Mouse (Mus musculus): ENCODE measurements around the gene Ldlrad1. TPM values are rescaled to one million over a fixed set of nuclear protein-coding genes. Genes with fewer than 3 reads are reported as not detected.

Ldlrad1 gene
- not detected for total RNA-seq (2021)
- long read RNA-seq, experiment 1, result 0 reads
- long read RNA-seq, experiment 2, result 0 reads

DNA sequence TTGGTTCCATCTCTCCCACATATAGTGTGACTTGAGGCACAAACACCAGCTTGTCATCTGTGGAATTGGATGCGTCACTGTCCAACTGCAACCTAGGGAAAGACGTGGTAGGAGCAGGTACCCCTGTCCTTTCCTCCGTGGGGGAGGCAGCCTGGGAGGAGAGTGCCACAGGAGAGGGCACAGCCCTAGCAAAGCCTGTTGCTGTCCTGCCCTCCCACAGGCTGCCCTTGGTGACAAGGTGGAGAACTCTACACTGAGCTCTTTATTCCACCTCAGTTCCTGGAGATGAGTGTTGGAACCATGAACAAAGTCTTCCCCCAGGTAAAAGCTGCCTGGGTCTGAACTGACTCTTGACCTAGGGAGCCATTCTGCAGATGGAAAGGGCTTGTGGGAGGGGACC is at the start of gene Ldlrad1:
Gene Ldlrad1 (plus strand): TSS at position 301 of the 400 bp plus-strand sequence.
- no peak for DNase-seq

GRCm38 (mm10) chr4:107160181-107160580 is 48.8 kb upstream of the Ldlrad1 start:
- no peak for DNase-seq

DNA sequence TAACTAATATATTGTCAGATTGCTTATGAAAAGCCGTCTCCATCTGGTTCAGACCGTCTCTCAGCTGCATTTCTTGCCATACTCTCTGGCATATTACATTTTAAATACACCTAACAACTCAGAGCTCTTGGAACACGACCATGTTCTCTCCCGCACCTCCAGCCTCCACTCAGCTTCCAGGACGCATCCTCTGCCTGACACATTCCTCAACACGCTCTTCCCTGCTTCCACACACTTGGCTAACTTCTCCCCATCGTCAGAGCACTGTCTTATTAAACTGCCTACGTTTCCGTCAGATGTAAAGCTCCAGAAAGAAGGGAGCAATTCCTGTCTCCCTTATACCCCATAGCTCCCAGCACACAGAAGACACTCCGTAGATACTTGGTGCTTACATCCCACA is 45.6 kb upstream of the Ldlrad1 start:
- no peak for DNase-seq

- peak; percentile 55 for DNase-seq
Measured at GRCm38 (mm10) chr4:107163756-107164587, 45.0 kb upstream of the Ldlrad1 start.

DNA sequence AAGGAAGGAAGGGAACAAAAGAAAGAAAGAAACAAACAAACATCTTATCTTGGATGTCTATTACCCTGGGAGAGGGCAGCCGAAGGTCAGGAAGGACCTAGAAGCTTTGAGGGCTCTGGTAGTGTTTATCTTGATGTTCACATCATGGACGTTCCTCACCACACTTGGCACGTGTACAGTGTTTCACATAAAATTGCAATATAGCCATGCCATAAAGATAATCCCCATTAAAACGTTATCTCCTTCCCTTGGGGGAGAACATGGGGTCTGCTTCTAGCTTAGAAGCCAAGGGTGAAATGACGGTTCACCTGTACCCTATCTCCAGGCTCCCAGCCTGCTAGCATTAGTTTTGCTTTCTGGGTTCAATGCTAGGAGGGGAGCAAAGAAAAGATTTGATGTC is 42.3 kb upstream of the Ldlrad1 start:
- DNase-seq, result no peak

DNA sequence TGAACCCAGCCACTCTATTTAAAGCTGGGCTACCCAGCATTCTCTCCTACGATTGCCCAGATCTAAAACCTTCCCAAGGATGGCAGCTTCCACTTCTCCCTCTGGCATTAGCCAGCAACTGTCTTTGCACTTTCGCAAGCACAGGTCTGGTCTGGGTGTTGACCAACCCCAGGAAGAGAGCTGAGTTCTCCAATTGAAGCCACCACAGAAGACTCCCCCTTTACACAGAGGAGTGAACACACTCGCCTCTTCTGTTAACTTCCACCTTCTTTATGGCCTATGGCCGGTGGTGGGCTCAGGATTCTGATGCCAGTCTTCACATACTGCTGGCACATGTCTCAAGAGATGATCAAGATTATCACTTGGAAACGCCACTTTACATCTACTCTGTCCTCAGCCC is 41.2 kb upstream of the Ldlrad1 start:
- DNase-seq, result no peak

GRCm38 (mm10) chr4:107177506-107177905 is 31.5 kb upstream of the Ldlrad1 start:
- no peak for DNase-seq

GRCm38 (mm10) chr4:107178182-107178829 is 30.7 kb upstream of the Ldlrad1 start, which contains the start of gene Tmem59:
Gene Tmem59 (plus strand): TSS chr4:107178399.
- DNase-seq, result peak; percentile 98

GRCm38 (mm10) chr4:107178830-107179490 is 30.0 kb upstream of the Ldlrad1 start, which contains the start of gene Tceanc2:
Gene Tceanc2 (minus strand): TSS chr4:107179116.
- DNase-seq, result peak; percentile 53

DNA sequence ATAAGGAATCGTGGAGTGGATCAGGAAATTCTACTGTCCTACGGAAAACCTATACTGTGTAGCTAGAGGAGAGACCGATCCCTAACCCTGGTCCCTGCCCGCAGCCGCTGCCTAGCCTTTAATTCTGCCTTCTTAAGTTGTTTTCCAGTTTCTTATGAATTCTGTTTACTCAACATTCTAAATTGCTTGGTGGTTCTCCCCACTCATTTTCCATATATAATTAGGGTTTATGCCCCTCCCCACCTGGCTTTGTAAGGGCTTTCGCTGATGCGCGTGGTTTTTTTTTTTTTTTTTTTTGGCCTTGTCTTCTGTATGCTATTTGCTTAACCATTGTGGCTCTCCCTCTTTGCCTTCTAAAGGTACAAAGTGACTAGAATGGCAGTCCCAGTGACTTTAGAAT is 29.4 kb upstream of the Ldlrad1 start:
- DNase-seq, result no peak

- no peak for DNase-seq
Measured at GRCm38 (mm10) chr4:107180746-107181145, 28.2 kb upstream of the Ldlrad1 start.

GRCm38 (mm10) chr4:107181866-107182265 is 27.1 kb upstream of the Ldlrad1 start:
- no peak for DNase-seq

DNA sequence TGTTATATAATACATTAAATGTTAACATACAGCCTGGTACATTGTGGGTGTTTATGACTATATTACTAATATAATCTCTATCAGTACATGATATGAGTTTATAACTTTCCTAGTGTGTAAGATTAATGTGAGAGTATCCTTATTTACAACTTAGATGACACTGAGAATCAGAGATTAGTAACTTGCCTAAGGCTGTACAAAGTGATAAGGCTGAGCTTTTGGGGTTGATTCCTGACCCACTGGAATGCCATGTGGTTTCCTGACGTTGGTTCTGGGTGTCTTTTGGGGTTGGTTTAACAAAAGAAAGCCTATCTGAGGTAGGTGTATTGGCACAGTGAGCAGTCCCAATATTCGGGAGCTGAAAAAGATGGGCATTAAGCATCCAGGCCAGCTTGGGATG is 26.2 kb upstream of the Ldlrad1 start:
- DNase-seq, result no peak

GRCm38 (mm10) chr4:107183203-107183602 is 25.8 kb upstream of the Ldlrad1 start:
- no peak for DNase-seq

GRCm38 (mm10) chr4:107185703-107186102 is 23.3 kb upstream of the Ldlrad1 start:
- DNase-seq, result no peak

- DNase-seq, result no peak
Measured at GRCm38 (mm10) chr4:107193841-107194240, 15.1 kb upstream of the Ldlrad1 start.

DNA sequence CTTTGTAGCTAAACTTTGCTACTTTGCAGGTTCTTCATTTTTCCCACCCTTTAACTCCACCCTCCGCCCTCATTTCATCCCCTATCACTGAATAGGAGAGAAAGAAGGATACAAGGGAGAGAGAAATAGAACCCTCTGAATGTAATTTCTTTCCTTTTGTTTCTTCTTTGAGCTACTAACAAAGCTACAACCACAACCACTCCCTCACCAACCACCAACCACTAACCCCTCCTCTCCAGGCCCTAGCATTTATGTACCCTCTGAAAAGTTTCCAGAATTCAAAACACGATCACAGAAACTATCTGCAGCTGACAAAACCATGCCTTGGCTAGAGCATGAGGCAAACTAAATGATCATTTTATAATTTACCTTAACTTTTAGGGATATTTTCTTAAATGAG is 12.5 kb upstream of the Ldlrad1 start:
- no peak for DNase-seq

DNA sequence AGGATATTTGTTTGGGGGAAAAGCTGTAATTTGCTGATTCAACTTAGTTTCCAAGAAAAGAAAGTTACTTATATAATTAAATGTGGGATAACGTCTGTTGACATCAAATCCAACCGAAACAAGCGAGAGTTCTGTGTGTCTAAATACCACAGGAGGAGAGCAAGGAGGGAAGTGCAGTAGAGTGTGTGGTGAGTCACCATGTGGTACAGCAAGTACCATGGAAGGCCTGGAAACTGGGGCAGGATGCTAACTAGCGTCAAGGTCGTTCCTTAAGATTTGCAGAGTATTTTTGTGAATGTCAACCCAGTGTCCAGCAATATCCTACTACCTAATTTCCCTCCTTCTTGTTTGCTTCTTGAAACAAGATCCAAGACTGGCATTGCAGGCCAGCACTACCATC is 10.9 kb upstream of the Ldlrad1 start:
- no peak for DNase-seq

DNA sequence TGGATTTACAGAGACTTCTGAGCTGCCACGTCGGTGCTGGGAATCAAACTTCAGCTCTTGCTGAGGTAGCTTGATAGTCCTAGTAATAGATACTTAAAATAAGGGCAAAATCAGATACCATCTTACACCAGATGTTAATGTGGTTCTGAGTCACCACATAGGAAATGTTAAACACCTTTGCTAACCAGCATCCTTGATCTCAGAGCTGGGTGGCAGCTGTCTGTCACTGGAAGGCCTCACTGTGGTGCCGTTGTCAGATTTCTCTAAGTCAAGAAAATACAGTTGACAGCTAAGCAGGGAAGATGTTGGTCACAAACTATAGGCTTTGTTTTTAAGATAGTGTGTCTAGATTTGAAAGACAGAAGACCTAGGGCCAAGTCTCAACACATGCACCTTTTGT is 7.2 kb upstream of the Ldlrad1 start:
- DNase-seq, result no peak

GRCm38 (mm10) chr4:107203001-107203400 is 6.0 kb upstream of the Ldlrad1 start:
- no peak for DNase-seq

DNA sequence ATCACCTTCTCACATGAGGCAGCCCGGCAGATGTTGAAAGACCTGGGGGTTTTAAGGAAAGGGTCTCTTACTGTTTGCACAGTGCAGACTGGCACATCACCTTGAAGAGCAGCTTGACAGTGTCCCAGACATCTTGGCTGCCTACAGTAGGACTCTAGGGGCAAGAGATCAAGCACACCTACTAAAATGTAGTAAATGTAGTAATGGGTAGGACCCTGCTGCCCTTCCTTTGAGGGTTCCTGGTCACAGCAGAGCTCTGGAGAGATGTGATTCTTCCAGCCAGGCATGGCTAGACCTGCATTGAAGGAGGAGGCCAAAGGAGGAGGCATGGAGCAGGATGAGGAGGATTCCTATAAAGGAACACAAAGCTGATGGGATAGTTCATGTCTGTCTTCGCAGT is 2.0 kb upstream of the Ldlrad1 start:
- no peak for DNase-seq

GRCm38 (mm10) chr4:107210483-107211097 is 1.6 kb downstream of the Ldlrad1 start:
- DNase-seq, result no peak

- DNase-seq, result no peak
Measured at GRCm38 (mm10) chr4:107211465-107211864, 2.5 kb downstream of the Ldlrad1 start.

Measured in gastrocnemius, postnatal 10 days (tissue).